ENCODE assay signal across 28 mouse cellular contexts in genomic region chr6:116848538-116849093, GRCm38 (mm10).
DNase-seq lines count a peak whose midpoint lies in the region; ATAC-seq and TF ChIP-seq lines count a peak whose summit lies in the region.
"Had no signal": no experiment of that assay in that cellular context is flagged by ENCODE, and none has a peak within 500 bp of the region (broad histone marks: within the 10 kb centered on the region; RNA-seq: fewer than 3 reads in every experiment).

No protein-coding gene starts in this region.

- 67% methylated on average over 10 of the region's 10 CpGs for WGBS in hindbrain, postnatal 0 days
- WGBS in hindbrain, embryonic 12.5 days, result 73% methylated on average over 10 of the region's 10 CpGs
- WGBS in embryonic facial prominence, embryonic 14.5 days, result 46% methylated on average over 10 of the region's 10 CpGs

- no peaks in the 10 kb centered on the region for H3K9me3 ChIP-seq in hindbrain, postnatal 0 days (ENCODE audit: low read length)
- H3K9me3 ChIP-seq in hindbrain, embryonic 12.5 days (replicated peaks), result no peaks in the 10 kb centered on the region
- no peaks in the 10 kb centered on the region for H3K9me3 ChIP-seq in embryonic facial prominence, embryonic 14.5 days (ENCODE audit: control insufficient read depth, low read length)
- H3K9me3 ChIP-seq: embryonic facial prominence, embryonic 12.5 days; limb, embryonic 12.5 days; liver, embryonic 15.5 days; midbrain, embryonic 10.5 days; neural tube, embryonic 12.5 days had no signal

- TF ChIP-seq CTCF in hindbrain, postnatal 0 days (IDR thresholded peaks at IDR 0.05; ENCODE audit: low read depth), result no peak

- H3K27ac ChIP-seq in hindbrain, postnatal 0 days, result 0 out of 2 replicates have a peak overlapping the region, but pooled peaks have one; percentile 20
- H3K27ac ChIP-seq in hindbrain, embryonic 12.5 days, result no peak overlapping the region
- H3K27ac ChIP-seq in embryonic facial prominence, embryonic 14.5 days (replicated peaks; ENCODE audit: low read depth, low read length), result no peak overlapping the region
- H3K27ac ChIP-seq: embryonic facial prominence, embryonic 12.5 days; hindbrain, embryonic 14.5 days; limb, embryonic 12.5 days; liver, embryonic 15.5 days; midbrain, embryonic 10.5 days; neural tube, embryonic 12.5 days had no signal

- peak; percentile 6 for DNase-seq in hindbrain, postnatal 0 days (ENCODE audit: low spot score)
- DNase-seq in testis, postnatal 10 days (ENCODE audit: low spot score), result peak; percentile 14
- DNase-seq in testis, postnatal 14 days (ENCODE audit: low spot score), result no peak
- DNase-seq in embryonic facial prominence, embryonic 14.5 days (ENCODE audit: low spot score), result peak; percentile 53
- no peak for DNase-seq in gastrocnemius, postnatal 4 days (ENCODE audit: low spot score in 2 of 2)
- DNase-seq in layer of hippocampus, adult 11-12 months (ENCODE audit: low spot score), result no peak
- no peak for DNase-seq in spleen, postnatal 14 days (ENCODE audit: low spot score in 2 of 2)
- DNase-seq: adrenal gland, postnatal 14 days; cerebellum, adult 11 months; cerebellum, adult 9-10 months; cerebellum, postnatal 36 days; forebrain, postnatal 0 days; heart, postnatal 4 days; kidney, adult 9 months; kidney, postnatal 10 days; lung, embryonic 14.5 days had no signal

- no peaks in the 10 kb centered on the region for H3K36me3 ChIP-seq in hindbrain, postnatal 0 days (ENCODE audit: insufficient read depth, low read length)
- H3K36me3 ChIP-seq in hindbrain, embryonic 12.5 days, result no peaks in the 10 kb centered on the region
- H3K36me3 ChIP-seq in embryonic facial prominence, embryonic 14.5 days (ENCODE audit: control insufficient read depth, insufficient read depth, low read length), result no peaks in the 10 kb centered on the region
- H3K36me3 ChIP-seq: embryonic facial prominence, embryonic 12.5 days; limb, embryonic 12.5 days; liver, embryonic 15.5 days; midbrain, embryonic 10.5 days; neural tube, embryonic 12.5 days had no signal

- no peak overlapping the region for H3K4me2 ChIP-seq in hindbrain, postnatal 0 days (ENCODE audit: low read depth, low read length)
- H3K4me2 ChIP-seq in hindbrain, embryonic 12.5 days (replicated peaks), result no peak overlapping the region
- H3K4me2 ChIP-seq in embryonic facial prominence, embryonic 14.5 days (ENCODE audit: low read depth, low read length), result no peak overlapping the region
- H3K4me2 ChIP-seq: embryonic facial prominence, embryonic 12.5 days; heart, embryonic 11.5 days; hindbrain, embryonic 14.5 days; limb, embryonic 12.5 days; liver, embryonic 15.5 days; lung, embryonic 14.5 days; neural tube, embryonic 12.5 days had no signal

- H3K9ac ChIP-seq in hindbrain, postnatal 0 days (replicated peaks; ENCODE audit: low read length), result no peak overlapping the region
- H3K9ac ChIP-seq in hindbrain, embryonic 12.5 days, result no peak overlapping the region
- no peak overlapping the region for H3K9ac ChIP-seq in embryonic facial prominence, embryonic 14.5 days (ENCODE audit: low read depth, low read length)
- H3K9ac ChIP-seq: embryonic facial prominence, embryonic 12.5 days; forebrain, postnatal 0 days; hindbrain, embryonic 14.5 days; limb, embryonic 12.5 days; liver, embryonic 15.5 days; lung, embryonic 14.5 days; neural tube, embryonic 12.5 days had no signal

- ATAC-seq in hindbrain, postnatal 0 days, result no peak
- no peak for ATAC-seq in hindbrain, embryonic 12.5 days (ENCODE audit: low FRiP score)
- no peak; the same call in 1 of the 2 replicates for ATAC-seq in embryonic facial prominence, embryonic 14.5 days (ENCODE audit: low read depth)
- ATAC-seq: forebrain, postnatal 0 days; inflammation-experienced regulatory T-cells, adult 6 months; midbrain, embryonic 16.5 days had no signal

- H3K27me3 ChIP-seq in hindbrain, postnatal 0 days (ENCODE audit: insufficient read depth, low read length), result no peaks in the 10 kb centered on the region
- H3K27me3 ChIP-seq in hindbrain, embryonic 12.5 days, result no peaks in the 10 kb centered on the region
- no peaks in the 10 kb centered on the region for H3K27me3 ChIP-seq in embryonic facial prominence, embryonic 14.5 days (replicated peaks; ENCODE audit: control insufficient read depth, insufficient read depth, low read length)
- H3K27me3 ChIP-seq: embryonic facial prominence, embryonic 12.5 days; limb, embryonic 12.5 days; liver, embryonic 15.5 days; neural tube, embryonic 12.5 days had no signal

- no peak overlapping the region for H3K4me3 ChIP-seq in hindbrain, postnatal 0 days (ENCODE audit: low read length)
- H3K4me3 ChIP-seq in hindbrain, embryonic 12.5 days, result no peak overlapping the region
- no peak overlapping the region for H3K4me3 ChIP-seq in embryonic facial prominence, embryonic 14.5 days (ENCODE audit: low read depth, low read length)
- H3K4me3 ChIP-seq: embryonic facial prominence, embryonic 12.5 days; erythroblast, embryonic 14.5 days; limb, embryonic 12.5 days; liver, embryonic 15.5 days; midbrain, embryonic 10.5 days; myocyte; neural tube, embryonic 12.5 days had no signal

- H3K4me1 ChIP-seq in hindbrain, postnatal 0 days (ENCODE audit: insufficient read depth, low read length), result no peaks in the 10 kb centered on the region
- no peaks in the 10 kb centered on the region for H3K4me1 ChIP-seq in hindbrain, embryonic 12.5 days
- H3K4me1 ChIP-seq in embryonic facial prominence, embryonic 14.5 days (ENCODE audit: control insufficient read depth, insufficient read depth, low read length), result no peaks in the 10 kb centered on the region
- H3K4me1 ChIP-seq: limb, embryonic 12.5 days; liver, embryonic 15.5 days; midbrain, embryonic 10.5 days; neural tube, embryonic 12.5 days had no signal

Comparison
In these comparisons a context has a peak if more than half of its experiments do, and no peak if none do; other contexts are left out.
1. DNase-seq: peak in hindbrain, postnatal 0 days (single experiment), testis, postnatal 10 days (single experiment) and embryonic facial prominence, embryonic 14.5 days (single experiment); none in testis, postnatal 14 days (single experiment), gastrocnemius, postnatal 4 days (0 of 2), layer of hippocampus, adult 11-12 months (single experiment) and spleen, postnatal 14 days (0 of 2).